17 mouse cellular contexts compared by ENCODE assay signal in genomic region chr5:72844294-72844693, GRCm38 (mm10). TPM values are rescaled to one million over a fixed set of nuclear protein-coding genes. Genes with fewer than 3 reads are reported as not detected.
DNase-seq lines count a peak whose midpoint lies in the region; ATAC-seq and TF ChIP-seq lines count a peak whose summit lies in the region.
"Had no signal": no experiment of that assay in that cellular context is flagged by ENCODE, and none has a peak within 500 bp of the region (broad histone marks: within the 10 kb centered on the region; RNA-seq: fewer than 3 reads in every experiment).

No protein-coding gene starts in this region.

- no peak for DNase-seq in frontal cortex, adult 2 months (ENCODE audit: extremely low spot score in 1 of 2, low spot score in 1 of 2)
- peak; percentile 11 for DNase-seq in lung, postnatal 0 days (ENCODE audit: low spot score)
- DNase-seq in lung, adult 2 months, result no peak
- peak; percentile 29 for DNase-seq in induced T-regulatory cell, adult 2 months (ENCODE audit: low read depth)
- DNase-seq in c-Kit-positive CD71-positive TER-119-positive erythroid progenitor cells, embryonic 14.5 days (ENCODE audit: low spot score), result no peak
- DNase-seq in adrenal gland, postnatal 4 days (ENCODE audit: low spot score in 2 of 2), result no peak
- DNase-seq: adrenal gland, postnatal 14 days; cerebellum, adult 8-10 months; forebrain, postnatal 0 days; kidney, postnatal 10 days; liver; thymus, adult 2 months had no signal

- TF ChIP-seq EP300 in lung, postnatal 0 days (IDR thresholded peaks at IDR 0.05), result no peak

- H3K9me3 ChIP-seq in lung, postnatal 0 days (ENCODE audit: low read length), result no peaks in the 10 kb centered on the region

- H3K9ac ChIP-seq in lung, postnatal 0 days (replicated peaks; ENCODE audit: low read depth), result no peak overlapping the region
- H3K9ac ChIP-seq: embryonic facial prominence, embryonic 13.5 days; forebrain, postnatal 0 days had no signal

- H3K4me3 ChIP-seq in lung, postnatal 0 days (ENCODE audit: low read depth, low read length), result no peak overlapping the region
- no peak overlapping the region for H3K4me3 ChIP-seq in lung, adult 2 months (replicated peaks; ENCODE audit: extremely low read depth, low read depth, low read length)
- H3K4me3 ChIP-seq: embryonic facial prominence, embryonic 13.5 days; hindbrain, embryonic 10.5 days; left cerebral cortex, adult 2 months had no signal

- no peaks in the 10 kb centered on the region for H3K27me3 ChIP-seq in lung, postnatal 0 days (replicated peaks; ENCODE audit: insufficient read depth, low read length)
- H3K27me3 ChIP-seq: embryonic facial prominence, embryonic 13.5 days had no signal

- H3K27ac ChIP-seq in lung, postnatal 0 days (ENCODE audit: low read length), result no peak overlapping the region
- H3K27ac ChIP-seq: embryonic facial prominence, embryonic 13.5 days; hindbrain, embryonic 10.5 days; left cerebral cortex, adult 2 months had no signal

- TF ChIP-seq POLR2A in lung, adult 2 months (IDR thresholded peaks at IDR 0.05; ENCODE audit: borderline replicate concordance, extremely low read depth, low read depth, low read length), result no peak

- no peaks in the 10 kb centered on the region for H3K4me1 ChIP-seq in lung, postnatal 0 days (ENCODE audit: insufficient read depth, low read depth, low read length)
- H3K4me1 ChIP-seq in lung, adult 2 months (ENCODE audit: control insufficient read depth, insufficient read depth, low read length), result peaks cover 2% of the 10 kb centered on the region; the same call in 1 of the 2 replicates

- no peak for TF ChIP-seq CTCF in lung, postnatal 0 days (IDR thresholded peaks at IDR 0.05)
- no peak for TF ChIP-seq CTCF in lung, adult 2 months (IDR thresholded peaks at IDR 0.05; ENCODE audit: insufficient read depth, low read length)

- no peaks in the 10 kb centered on the region for H3K36me3 ChIP-seq in lung, postnatal 0 days (ENCODE audit: insufficient read depth, low read length)
- H3K36me3 ChIP-seq: embryonic facial prominence, embryonic 13.5 days; hindbrain, embryonic 10.5 days had no signal

- ATAC-seq in frontal cortex, adult (ENCODE audit: low TSS enrichment), result 0 out of 2 replicates have a peak, but pooled peaks have one; percentile 24
- peak; percentile 49 for ATAC-seq in lung, postnatal 0 days
- ATAC-seq in cerebellum, adult (ENCODE audit: insufficient number of reproducible peaks, low FRiP score, low TSS enrichment), result no peak
- ATAC-seq: forebrain, postnatal 0 days had no signal

- 15% methylated on average over 2 of the region's 2 CpGs for WGBS in lung, postnatal 0 days
- WGBS in lung, adult 2 months, result 50% methylated on average over 2 of the region's 2 CpGs

- H3K4me2 ChIP-seq in lung, postnatal 0 days (replicated peaks; ENCODE audit: low read depth, low read length), result no peak overlapping the region
- H3K4me2 ChIP-seq: embryonic facial prominence, embryonic 13.5 days had no signal

RNA-seq across cellular contexts. Expression of gene Tec, which starts 24.0 kb away (rescaled TPM):
- 2.6 and 3.2 TPM in 2 replicates for polyA plus RNA-seq in frontal cortex, adult 2 months (2012; rRNA removed)
- polyA plus RNA-seq in lung, postnatal 0 days (2015; fragmentation: Nextera tagmentation; extraction: Ambion mirVana), result 4.2 and 4.6 TPM in 2 replicates
- polyA plus RNA-seq in lung, adult 2 months (2012; rRNA removed), result 3.0 and 4.2 TPM in 2 replicates
- 1 to 10 TPM; 3.2 to 5.0 TPM for total RNA-seq in adrenal gland, postnatal 4 days (2021)

Comparison
In these comparisons a context has a peak if more than half of its experiments do, and no peak if none do; other contexts are left out.
1. DNase-seq: peak in lung, postnatal 0 days (single experiment) and induced T-regulatory cell, adult 2 months (single experiment); none in frontal cortex, adult 2 months (0 of 2), lung, adult 2 months (single experiment), c-Kit-positive CD71-positive TER-119-positive erythroid progenitor cells, embryonic 14.5 days (single experiment) and adrenal gland, postnatal 4 days (0 of 2).